Mouse (Mus musculus): ENCODE data around the gene B3gnt7.

B3gnt7 gene

GRCm38 (mm10) chr1:86302532-86302931, at the start of gene B3gnt7:
B3gnt7 (plus strand) TSS chr1:86302832.
- no peak for ATAC-seq (ENCODE audit: insufficient number of reproducible peaks, low FRiP score, low TSS enrichment)

GRCm38 (mm10) chr1:86253410-86253809, 49.2 kb upstream of the B3gnt7 start:
- no peak for ATAC-seq (ENCODE audit: insufficient number of reproducible peaks, low FRiP score, low TSS enrichment)

GRCm38 (mm10) chr1:86256311-86256710, 46.3 kb upstream of the B3gnt7 start:
- ATAC-seq (ENCODE audit: insufficient number of reproducible peaks, low FRiP score, low TSS enrichment): peak; percentile 52; the same call in 1 of the 2 replicates

GRCm38 (mm10) chr1:86257228-86257627, 45.4 kb upstream of the B3gnt7 start:
- ATAC-seq (ENCODE audit: insufficient number of reproducible peaks, low FRiP score, low TSS enrichment): no peak

- ATAC-seq (ENCODE audit: insufficient number of reproducible peaks, low FRiP score, low TSS enrichment): no peak
These were observed 44.3 kb upstream of the B3gnt7 start for GRCm38 (mm10) chr1:86258171-86258824.

GRCm38 (mm10) chr1:86263564-86264339, 38.9 kb upstream of the B3gnt7 start:
- no peak for ATAC-seq (ENCODE audit: insufficient number of reproducible peaks, low FRiP score, low TSS enrichment)

- ATAC-seq (ENCODE audit: insufficient number of reproducible peaks, low FRiP score, low TSS enrichment): no peak
These were observed 37.6 kb upstream of the B3gnt7 start for GRCm38 (mm10) chr1:86265060-86265459.

- ATAC-seq (ENCODE audit: insufficient number of reproducible peaks, low FRiP score, low TSS enrichment): no peak
These were observed 34.0 kb upstream of the B3gnt7 start for GRCm38 (mm10) chr1:86268492-86269189.

- no peak for ATAC-seq (ENCODE audit: insufficient number of reproducible peaks, low FRiP score, low TSS enrichment)
These were observed 33.5 kb upstream of the B3gnt7 start for GRCm38 (mm10) chr1:86269190-86269508.

GRCm38 (mm10) chr1:86271707-86272106, 30.9 kb upstream of the B3gnt7 start:
- no peak for ATAC-seq (ENCODE audit: insufficient number of reproducible peaks, low FRiP score, low TSS enrichment)

- ATAC-seq (ENCODE audit: insufficient number of reproducible peaks, low FRiP score, low TSS enrichment): no peak
These were observed 25.6 kb upstream of the B3gnt7 start for GRCm38 (mm10) chr1:86277055-86277454.

- ATAC-seq (ENCODE audit: insufficient number of reproducible peaks, low FRiP score, low TSS enrichment): no peak
These were observed 20.7 kb upstream of the B3gnt7 start for GRCm38 (mm10) chr1:86281781-86282536.

GRCm38 (mm10) chr1:86284101-86284500, 18.5 kb upstream of the B3gnt7 start:
- ATAC-seq (ENCODE audit: insufficient number of reproducible peaks, low FRiP score, low TSS enrichment): no peak

GRCm38 (mm10) chr1:86285295-86285694, 17.3 kb upstream of the B3gnt7 start:
- no peak for ATAC-seq (ENCODE audit: insufficient number of reproducible peaks, low FRiP score, low TSS enrichment)

- ATAC-seq (ENCODE audit: insufficient number of reproducible peaks, low FRiP score, low TSS enrichment): no peak
These were observed 15.2 kb upstream of the B3gnt7 start for GRCm38 (mm10) chr1:86287473-86287872.

- ATAC-seq (ENCODE audit: insufficient number of reproducible peaks, low FRiP score, low TSS enrichment): no peak
These were observed 12.2 kb upstream of the B3gnt7 start for GRCm38 (mm10) chr1:86290452-86290851.

- no peak for ATAC-seq (ENCODE audit: insufficient number of reproducible peaks, low FRiP score, low TSS enrichment)
These were observed 9.5 kb upstream of the B3gnt7 start for GRCm38 (mm10) chr1:86293091-86293490.

- ATAC-seq (ENCODE audit: insufficient number of reproducible peaks, low FRiP score, low TSS enrichment): no peak
These were observed 8.8 kb upstream of the B3gnt7 start for GRCm38 (mm10) chr1:86293868-86294267.

- no peak for ATAC-seq (ENCODE audit: insufficient number of reproducible peaks, low FRiP score, low TSS enrichment)
These were observed 8.2 kb upstream of the B3gnt7 start for GRCm38 (mm10) chr1:86294472-86294871.

GRCm38 (mm10) chr1:86300093-86300492, 2.5 kb upstream of the B3gnt7 start:
- no peak for ATAC-seq (ENCODE audit: insufficient number of reproducible peaks, low FRiP score, low TSS enrichment)

GRCm38 (mm10) chr1:86300731-86301130, 1.9 kb upstream of the B3gnt7 start:
- ATAC-seq (ENCODE audit: insufficient number of reproducible peaks, low FRiP score, low TSS enrichment): no peak
